Mouse (Mus musculus) cerebellum, postnatal 36 days (tissue): ENCODE data around the gene Ush2a.

ENCODE experiments used
- DNase-seq, 2 experiments: peaks; one replicate each; pipeline ENCODE4 v3.0.0; 2021 to 2022; ENCODE audit warnings: mixed read lengths in 2 of 2

Gene Ush2a

GRCm38 (mm10) chr1:188387820-188388471 is 126.1 kb downstream of the Ush2a start:
- no peak for DNase-seq

GRCm38 (mm10) chr1:188390080-188390479 is 128.3 kb downstream of the Ush2a start:
- DNase-seq, result no peak

- DNase-seq, result no peak
Observed at GRCm38 (mm10) chr1:188407176-188407575, 145.4 kb downstream of the Ush2a start.

GRCm38 (mm10) chr1:188407613-188408386 is 146.0 kb downstream of the Ush2a start:
- no peak for DNase-seq

- no peak for DNase-seq
Observed at GRCm38 (mm10) chr1:188410547-188410946, 148.7 kb downstream of the Ush2a start.

GRCm38 (mm10) chr1:188420543-188420942 is 158.7 kb downstream of the Ush2a start:
- no peak for DNase-seq

GRCm38 (mm10) chr1:188428172-188428571 is 166.3 kb downstream of the Ush2a start:
- no peak for DNase-seq

GRCm38 (mm10) chr1:188430689-188431088 is 168.9 kb downstream of the Ush2a start:
- DNase-seq, result no peak

GRCm38 (mm10) chr1:188447964-188448363 is 186.1 kb downstream of the Ush2a start:
- DNase-seq, result no peak

GRCm38 (mm10) chr1:188456466-188457175 is 194.8 kb downstream of the Ush2a start:
- no peak for DNase-seq

- DNase-seq, result no peak
Observed at GRCm38 (mm10) chr1:188457221-188458008, 195.6 kb downstream of the Ush2a start.

GRCm38 (mm10) chr1:188461203-188461602 is 199.4 kb downstream of the Ush2a start:
- DNase-seq, result no peak

- DNase-seq, result no peak
Observed at GRCm38 (mm10) chr1:188464653-188465052, 202.8 kb downstream of the Ush2a start.

GRCm38 (mm10) chr1:188468371-188468783 is 206.6 kb downstream of the Ush2a start:
- DNase-seq, result peak; percentile 5 to 7

- DNase-seq, result no peak
Observed at GRCm38 (mm10) chr1:188504958-188505357, 243.1 kb downstream of the Ush2a start.

- no peak for DNase-seq
Observed at GRCm38 (mm10) chr1:188518792-188519191, 257.0 kb downstream of the Ush2a start.

GRCm38 (mm10) chr1:188527451-188527850 is 265.6 kb downstream of the Ush2a start:
- DNase-seq, result no peak

GRCm38 (mm10) chr1:188529606-188530131 is 267.8 kb downstream of the Ush2a start:
- no peak for DNase-seq

- no peak for DNase-seq
Observed at GRCm38 (mm10) chr1:188537021-188537420, 275.2 kb downstream of the Ush2a start.

- no peak for DNase-seq
Observed at GRCm38 (mm10) chr1:188539621-188540020, 277.8 kb downstream of the Ush2a start.

GRCm38 (mm10) chr1:188541492-188541891 is 279.7 kb downstream of the Ush2a start:
- no peak for DNase-seq

- no peak for DNase-seq
Observed at GRCm38 (mm10) chr1:188543364-188543763, 281.5 kb downstream of the Ush2a start.

GRCm38 (mm10) chr1:188549686-188550085 is 287.9 kb downstream of the Ush2a start:
- DNase-seq, result no peak
